Mouse (Mus musculus): ENCODE data around the gene Pnpla2.

The Pnpla2 gene

GRCm38 (mm10) chr7:141447110-141447991, 7.6 kb upstream of the Pnpla2 start, which contains the start of gene Rplp2:
Gene Rplp2, plus strand, starts transcription at chr7:141447370.
- in situ Hi-C loops (cut with MseI, MboI): no loop called here

GRCm38 (mm10) chr7:141451928-141452327, 3.1 kb upstream of the Pnpla2 start:
- in situ Hi-C loops (cut with MseI, MboI): no loop called here

- in situ Hi-C loops (cut with MseI, MboI): no loop called here
Measured at GRCm38 (mm10) chr7:141453636-141454035, 1.4 kb upstream of the Pnpla2 start.

- in situ Hi-C loops (cut with MseI, MboI): no loop called here
Measured at GRCm38 (mm10) chr7:141455610-141456314, 764 bp downstream of the Pnpla2 start.

GRCm38 (mm10) chr7:141456739-141457138, 1.7 kb downstream of the Pnpla2 start:
- in situ Hi-C loops (cut with MseI, MboI): no loop called here

- in situ Hi-C loops (cut with MseI, MboI): no loop called here
Measured at GRCm38 (mm10) chr7:141457236-141457635, 2.2 kb downstream of the Pnpla2 start.

GRCm38 (mm10) chr7:141457986-141458660, 3.1 kb downstream of the Pnpla2 start:
- in situ Hi-C loops (cut with MseI, MboI): no loop called here

- in situ Hi-C loops (cut with MseI, MboI): no loop called here
Measured at GRCm38 (mm10) chr7:141458661-141459060, 3.7 kb downstream of the Pnpla2 start.

- in situ Hi-C loops (cut with MseI, MboI): no loop called here
Measured at GRCm38 (mm10) chr7:141459301-141459711, 4.3 kb downstream of the Pnpla2 start.

GRCm38 (mm10) chr7:141460001-141460390, 5.0 kb downstream of the Pnpla2 start:
- in situ Hi-C loops (cut with MseI, MboI): no loop called here

- in situ Hi-C loops (cut with MseI, MboI): no loop called here
Measured at GRCm38 (mm10) chr7:141460391-141461113, 5.6 kb downstream of the Pnpla2 start, which contains the start of gene Cracr2b. Gene Cracr2b, plus strand, starts transcription at chr7:141461094.

GRCm38 (mm10) chr7:141461521-141462332, 6.7 kb downstream of the Pnpla2 start:
- in situ Hi-C loops (cut with MseI, MboI): no loop called here

- in situ Hi-C loops (cut with MseI, MboI): no loop called here
Measured at GRCm38 (mm10) chr7:141462333-141462821, 7.4 kb downstream of the Pnpla2 start.

- in situ Hi-C loops (cut with MseI, MboI): no loop called here
Measured at GRCm38 (mm10) chr7:141463824-141464602, 9.0 kb downstream of the Pnpla2 start.

- in situ Hi-C loops (cut with MseI, MboI): no loop called here
Measured at GRCm38 (mm10) chr7:141464603-141465201, 9.7 kb downstream of the Pnpla2 start.

- in situ Hi-C loops (cut with MseI, MboI): no loop called here
Measured at GRCm38 (mm10) chr7:141465388-141466044, 10.5 kb downstream of the Pnpla2 start.

- in situ Hi-C loops (cut with MseI, MboI): no loop called here
Measured at GRCm38 (mm10) chr7:141466045-141466394, 11.0 kb downstream of the Pnpla2 start.

GRCm38 (mm10) chr7:141466607-141467148, 11.7 kb downstream of the Pnpla2 start:
- in situ Hi-C loops (cut with MseI, MboI): no loop called here
